Mouse (Mus musculus) liver, postnatal 0 days (tissue): ENCODE results near the gene Zfhx3.

ENCODE experiments used
- CTCF ChIP-seq: sonication (generic); IDR thresholded peaks from 2 replicates; pipeline ENCODE4 v1.5.1; 2016; ENCODE audit warnings: antibody characterized with exemption, low read depth
- EP300 ChIP-seq: IDR thresholded peaks from 2 replicates; pipeline ENCODE4 v1.6.1; 2016; ENCODE audit warnings: antibody characterized with exemption, low read depth, mild to moderate bottlenecking

- TF ChIP-seq EP300 (no peak), CTCF (no peak)
These were observed 272.6 kb downstream of the Zfhx3 start for GRCm38 (mm10) chr8:108215026-108215425.
